9 mouse cellular contexts compared by ENCODE assay signal in genomic region chr9:59034836-59035235, GRCm38 (mm10). TPM values are rescaled to one million over a fixed set of nuclear protein-coding genes. Genes with fewer than 3 reads are reported as not detected.
A peak's percentile ranks its signal among the peaks of the same experiment; 100 is the strongest.
DNase-seq lines count a peak whose midpoint lies in the region; ATAC-seq and TF ChIP-seq lines count a peak whose summit lies in the region.
"Had no signal": no experiment of that assay in that cellular context is flagged by ENCODE, and none has a peak within 500 bp of the region (broad histone marks: within the 10 kb centered on the region; RNA-seq: fewer than 3 reads in every experiment).

No protein-coding gene starts in this region.

- intact Hi-C loops in gastrocnemius, postnatal 36 days (cut with DNase I) = no loop called here

- no peak for DNase-seq in kidney, postnatal 10 days
- no peak for DNase-seq in limb, embryonic 14.5 days (ENCODE audit: low spot score)
- DNase-seq in spleen, adult 18-20 months = no peak
- no peak for DNase-seq in cerebellum, postnatal 25 days
- DNase-seq in gastrocnemius, postnatal 36 days = no peak

- H3K27ac ChIP-seq in kidney, embryonic 14.5 days (ENCODE audit: low read depth, low read length) = no peak overlapping the region
- no peak overlapping the region; the same call in 1 of the 2 replicates for H3K27ac ChIP-seq in heart, embryonic 15.5 days
- H3K27ac ChIP-seq in limb, embryonic 14.5 days (replicated peaks; ENCODE audit: low read depth, low read length) = no peak overlapping the region
- H3K27ac ChIP-seq in neural tube, embryonic 14.5 days (ENCODE audit: low read depth, low read length) = no peak overlapping the region

- TF ChIP-seq POLR2A in limb, embryonic 14.5 days (IDR thresholded peaks at IDR 0.05; ENCODE audit: borderline replicate concordance, extremely low read depth, insufficient read depth, insufficient read length) = no peak

- ATAC-seq in kidney, embryonic 14.5 days (ENCODE audit: low FRiP score, low TSS enrichment) = no peak
- no peak for ATAC-seq in heart, embryonic 15.5 days (replicated peaks; ENCODE audit: insufficient number of reproducible peaks, insufficient read depth, low FRiP score, low read depth)
- ATAC-seq in limb, embryonic 14.5 days (ENCODE audit: low FRiP score, low read depth) = no peak
- no peak for ATAC-seq in neural tube, embryonic 14.5 days (ENCODE audit: low read depth)

- peak overlapping the region; percentile 49 for H3K4me2 ChIP-seq in kidney, embryonic 14.5 days (replicated peaks; ENCODE audit: low read depth, low read length)
- H3K4me2 ChIP-seq in heart, embryonic 15.5 days = peak overlapping the region; percentile 82
- peak overlapping the region; percentile 71 for H3K4me2 ChIP-seq in limb, embryonic 14.5 days (replicated peaks; ENCODE audit: low read depth, low read length, severe bottlenecking)
- H3K4me2 ChIP-seq in neural tube, embryonic 14.5 days (ENCODE audit: low read depth, low read length) = peak overlapping the region; percentile 79

- peak overlapping the region; percentile 94 for H3K4me3 ChIP-seq in kidney, embryonic 14.5 days (ENCODE audit: low read length)
- peak overlapping the region; percentile 95 for H3K4me3 ChIP-seq in heart, embryonic 15.5 days
- H3K4me3 ChIP-seq in limb, embryonic 14.5 days (replicated peaks; ENCODE audit: low read length) = peak overlapping the region; percentile 98
- H3K4me3 ChIP-seq in neural tube, embryonic 14.5 days (ENCODE audit: low read depth, low read length) = peak overlapping the region; percentile 98

- no peaks in the 10 kb centered on the region for H3K36me3 ChIP-seq in kidney, embryonic 14.5 days (ENCODE audit: control insufficient read depth, insufficient read depth, low read length)
- H3K36me3 ChIP-seq in heart, embryonic 15.5 days = no peaks in the 10 kb centered on the region
- H3K36me3 ChIP-seq in limb, embryonic 14.5 days (ENCODE audit: control insufficient read depth, insufficient read depth, low read length) = no peaks in the 10 kb centered on the region
- H3K36me3 ChIP-seq in neural tube, embryonic 14.5 days (ENCODE audit: control insufficient read depth, insufficient read depth, low read length) = no peaks in the 10 kb centered on the region

- no peaks in the 10 kb centered on the region for H3K9me3 ChIP-seq in kidney, embryonic 14.5 days (ENCODE audit: control insufficient read depth, low read length)
- no peaks in the 10 kb centered on the region for H3K9me3 ChIP-seq in heart, embryonic 15.5 days (replicated peaks)
- no peaks in the 10 kb centered on the region for H3K9me3 ChIP-seq in limb, embryonic 14.5 days (ENCODE audit: control insufficient read depth, low read length)
- no peaks in the 10 kb centered on the region for H3K9me3 ChIP-seq in neural tube, embryonic 14.5 days (ENCODE audit: control insufficient read depth, low read length)

- 31% methylated on average over 5 of the region's 5 CpGs for WGBS in kidney, embryonic 14.5 days
- 25% methylated on average over 5 of the region's 5 CpGs for WGBS in heart, embryonic 15.5 days
- 33% methylated on average over 5 of the region's 5 CpGs for WGBS in limb, embryonic 14.5 days
- 43% methylated on average over 5 of the region's 5 CpGs for WGBS in neural tube, embryonic 14.5 days

- H3K9ac ChIP-seq in kidney, embryonic 14.5 days (ENCODE audit: low read depth, low read length) = peak overlapping the region; percentile 93
- no peak overlapping the region for H3K9ac ChIP-seq in heart, embryonic 15.5 days
- peak overlapping the region; percentile 95 for H3K9ac ChIP-seq in limb, embryonic 14.5 days (ENCODE audit: low read depth, low read length, severe bottlenecking)
- peak overlapping the region; percentile 95; the same call in 1 of the 2 replicates for H3K9ac ChIP-seq in neural tube, embryonic 14.5 days (replicated peaks; ENCODE audit: low read depth, low read length)

- no peaks in the 10 kb centered on the region for H3K27me3 ChIP-seq in kidney, embryonic 14.5 days (ENCODE audit: control insufficient read depth, insufficient read depth, low read length)
- no peaks in the 10 kb centered on the region for H3K27me3 ChIP-seq in heart, embryonic 15.5 days
- no peaks in the 10 kb centered on the region for H3K27me3 ChIP-seq in limb, embryonic 14.5 days (ENCODE audit: control insufficient read depth, insufficient read depth, low read length)
- H3K27me3 ChIP-seq in neural tube, embryonic 14.5 days (ENCODE audit: control insufficient read depth, insufficient read depth, low read length) = no peaks in the 10 kb centered on the region

- H3K4me1 ChIP-seq in kidney, embryonic 14.5 days (ENCODE audit: control insufficient read depth, insufficient read depth, low read length) = peaks cover 13% of the 10 kb centered on the region; the same call in 1 of the 2 replicates
- H3K4me1 ChIP-seq in heart, embryonic 15.5 days (replicated peaks) = peaks cover 22% of the 10 kb centered on the region
- peaks cover 17% of the 10 kb centered on the region for H3K4me1 ChIP-seq in limb, embryonic 14.5 days (ENCODE audit: control insufficient read depth, insufficient read depth, low read length)
- peaks cover 17% of the 10 kb centered on the region for H3K4me1 ChIP-seq in neural tube, embryonic 14.5 days (ENCODE audit: control insufficient read depth, insufficient read depth, low read length)

RNA-seq across cellular contexts. Expression of gene Neo1, which starts 1.4 kb away (rescaled TPM):
- 26.4 and 49.6 TPM in 2 replicates for polyA plus RNA-seq in kidney, embryonic 14.5 days (2014; fragmentation: Nextera tagmentation; extraction: Ambion mirVana)
- 22.9 and 27.9 TPM in 2 replicates for polyA plus RNA-seq in heart, embryonic 15.5 days (2015; fragmentation: Nextera tagmentation; extraction: Ambion mirVana)
- polyA plus RNA-seq in limb, embryonic 14.5 days (2012; rRNA removed) = 83.5 and 95.9 TPM in 2 replicates
- polyA plus RNA-seq in limb, embryonic 14.5 days (2014; fragmentation: Nextera tagmentation; extraction: Ambion mirVana) = 57.1 and 63.9 TPM in 2 replicates
- 58.5 and 59.7 TPM in 2 replicates for polyA plus RNA-seq in neural tube, embryonic 14.5 days (2014; fragmentation: Nextera tagmentation; extraction: Ambion mirVana)
- 10 to 100 TPM; 23.7 to 31.1 TPM for total RNA-seq in gastrocnemius, postnatal 36 days (2021)
- polyA plus RNA-seq: erythroblast, embryonic 14.5 days had no signal
